Mouse (Mus musculus): ENCODE data around the gene Dhrs9.

GRCm38 (mm10) chr2:69402309-69402708 lies 22.1 kb downstream of the Dhrs9 start:
- no peak for TF ChIP-seq POLR2A (IDR thresholded peaks at IDR 0.05; ENCODE audit: borderline replicate concordance, control insufficient read depth, low read depth, low read length)
- TF ChIP-seq CTCF (IDR thresholded peaks at IDR 0.05; ENCODE audit: control insufficient read depth, insufficient read depth, low read length) = no peak

Data from bone marrow, adult 2 months (tissue).